Mouse (Mus musculus) ES-CJ7 (cell line): ENCODE data around the gene Slc22a6.

Experiments
- DNase-seq: peaks from one replicate; pipeline ENCODE4 v3.0.0; 2011; ENCODE audit warnings: low read depth, low spot score

Slc22a6 gene

DNA sequence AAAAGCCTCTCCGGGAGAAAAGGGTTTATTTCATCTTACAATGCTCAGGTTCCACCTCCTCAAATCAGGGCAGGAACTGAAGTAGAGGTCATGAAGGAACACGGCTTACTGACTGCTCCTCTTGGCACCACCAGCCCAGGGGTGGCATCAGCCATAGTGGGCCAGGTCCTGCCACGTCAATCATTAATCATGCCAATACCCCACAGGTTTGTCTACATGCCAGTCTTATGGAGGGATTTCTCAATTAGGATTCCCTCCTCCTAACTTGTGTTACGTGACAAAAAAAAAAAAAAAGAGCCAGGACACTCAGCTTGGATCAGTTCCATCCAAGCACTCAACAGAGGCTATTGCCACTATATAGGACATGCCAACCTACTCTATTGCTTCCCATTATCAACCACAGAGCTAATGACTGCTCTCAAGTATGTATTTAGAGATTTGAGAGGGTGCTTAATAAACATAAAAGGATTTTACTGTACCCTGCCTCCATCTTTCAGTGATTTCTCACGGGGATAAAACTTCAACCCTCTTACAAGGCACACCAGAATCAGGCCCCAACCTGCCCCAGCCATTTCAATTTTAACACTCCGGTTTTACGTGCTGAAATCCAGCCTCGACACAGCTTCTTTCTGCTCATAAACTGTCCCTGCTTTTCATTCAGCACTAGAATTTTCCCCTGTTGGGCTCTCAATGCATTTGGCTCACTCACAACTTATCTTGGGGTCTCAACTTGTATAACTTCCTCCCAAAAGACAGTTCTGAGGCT, 6.3 kb upstream of the Slc22a6 start:
- no peak for DNase-seq

DNA sequence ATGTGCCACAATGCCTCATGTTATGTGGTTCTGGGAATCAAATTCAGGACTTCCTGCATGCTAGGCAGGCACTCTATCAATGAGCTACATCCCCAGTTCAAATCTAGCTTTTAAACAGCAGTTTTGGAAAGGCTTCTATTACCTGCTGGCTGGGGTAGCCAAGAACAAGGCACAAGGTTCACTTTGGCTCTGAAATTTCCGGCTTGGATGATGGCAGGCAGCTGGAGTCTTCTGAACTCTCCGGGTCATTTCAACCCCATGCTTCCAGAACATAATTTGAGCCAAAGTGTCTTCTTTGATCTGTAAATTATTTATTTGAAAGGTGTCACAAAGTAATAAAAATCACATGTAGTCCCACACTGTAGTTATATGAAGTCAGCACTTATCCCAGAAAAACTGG, 4.7 kb upstream of the Slc22a6 start:
- no peak for DNase-seq

DNA sequence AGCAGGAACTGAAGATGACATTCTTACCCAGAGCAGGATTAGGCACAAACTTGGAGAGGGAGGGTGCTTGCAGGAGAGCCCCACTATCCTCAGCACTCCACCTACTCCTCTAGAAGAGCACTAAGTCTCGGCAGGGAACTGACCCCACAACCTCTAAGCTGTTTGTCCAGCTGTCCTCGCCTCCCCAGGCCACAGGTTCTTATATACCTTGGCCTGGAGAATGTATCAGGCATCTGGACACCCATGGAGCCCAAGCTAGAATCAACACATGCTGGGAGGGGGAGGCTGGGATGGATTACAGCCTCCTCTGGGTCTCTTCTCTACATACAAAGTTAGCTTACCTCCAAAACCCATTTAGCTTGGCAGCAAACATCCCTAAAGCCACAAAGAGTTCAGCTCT, 3.5 kb upstream of the Slc22a6 start:
- no peak for DNase-seq

GRCm38 (mm10) chr19:8616314-8616713, 1.5 kb upstream of the Slc22a6 start:
- DNase-seq, result no peak

GRCm38 (mm10) chr19:8621098-8621497, 3.3 kb downstream of the Slc22a6 start:
- peak; percentile 12 for DNase-seq

GRCm38 (mm10) chr19:8630249-8630648, 12.4 kb downstream of the Slc22a6 start:
- no peak for DNase-seq

DNA sequence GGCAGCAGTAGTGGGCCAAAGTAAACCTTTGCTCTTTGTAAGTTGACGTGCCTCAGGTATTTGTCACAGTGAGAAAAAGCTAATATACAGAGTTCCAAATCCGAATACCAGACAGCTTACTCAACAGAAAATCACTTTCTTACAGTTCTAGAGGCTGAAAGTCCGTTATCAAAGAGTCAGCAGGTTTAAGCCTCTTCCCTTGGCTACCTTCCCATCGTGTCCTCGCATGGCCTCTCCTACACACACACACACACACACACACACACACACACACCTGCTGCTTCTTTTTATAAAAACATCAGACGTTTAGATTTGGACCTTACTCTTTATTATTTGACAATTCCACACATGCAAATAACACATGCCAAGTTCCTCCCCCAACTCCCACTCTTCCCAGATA, 13.0 kb downstream of the Slc22a6 start:
- no peak for DNase-seq

- DNase-seq, result no peak
Observed at GRCm38 (mm10) chr19:8632029-8632428, 14.2 kb downstream of the Slc22a6 start.

GRCm38 (mm10) chr19:8642086-8642485, 24.2 kb downstream of the Slc22a6 start:
- DNase-seq, result no peak

DNA sequence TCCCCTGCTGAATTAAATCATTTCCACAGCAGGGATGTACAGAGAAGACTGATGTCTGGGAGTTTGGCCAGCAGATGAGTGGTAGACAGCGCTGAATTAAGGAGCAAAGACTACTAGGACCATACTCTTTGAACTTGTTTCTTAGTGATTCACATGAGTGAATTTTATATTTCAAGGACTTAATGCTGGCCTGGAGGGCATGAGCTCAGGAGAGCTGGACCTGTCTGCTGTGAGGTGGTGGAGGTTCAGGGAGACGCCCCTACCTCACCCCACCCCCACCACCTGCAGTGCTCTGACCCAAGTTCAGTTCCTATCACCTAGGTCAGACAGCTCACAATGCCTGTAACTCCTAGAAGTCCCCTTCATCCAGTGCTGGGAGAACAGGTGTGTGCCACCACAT, 28.6 kb downstream of the Slc22a6 start:
- no peak for DNase-seq

DNA sequence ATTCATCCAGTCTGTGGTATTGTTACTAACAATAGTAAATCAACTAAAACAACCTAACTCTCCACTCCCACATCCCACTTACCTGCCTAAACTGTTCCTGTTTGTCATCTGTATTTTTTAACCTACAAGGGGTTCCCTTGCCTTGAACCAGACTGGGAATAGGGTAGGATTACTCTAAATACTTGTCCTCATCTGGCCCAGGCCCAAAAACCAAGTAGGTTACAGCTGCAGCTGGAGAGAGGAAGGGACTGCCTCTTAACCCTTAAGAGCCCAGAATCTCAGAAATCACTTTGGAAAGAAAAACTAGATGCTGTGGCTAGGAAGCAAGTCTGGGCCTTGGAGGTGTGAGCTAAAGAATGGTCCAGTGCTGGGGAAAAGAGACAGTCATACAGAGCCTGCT, 38.0 kb downstream of the Slc22a6 start:
- DNase-seq, result no peak

GRCm38 (mm10) chr19:8656341-8656740, 38.5 kb downstream of the Slc22a6 start:
- DNase-seq, result no peak

DNA sequence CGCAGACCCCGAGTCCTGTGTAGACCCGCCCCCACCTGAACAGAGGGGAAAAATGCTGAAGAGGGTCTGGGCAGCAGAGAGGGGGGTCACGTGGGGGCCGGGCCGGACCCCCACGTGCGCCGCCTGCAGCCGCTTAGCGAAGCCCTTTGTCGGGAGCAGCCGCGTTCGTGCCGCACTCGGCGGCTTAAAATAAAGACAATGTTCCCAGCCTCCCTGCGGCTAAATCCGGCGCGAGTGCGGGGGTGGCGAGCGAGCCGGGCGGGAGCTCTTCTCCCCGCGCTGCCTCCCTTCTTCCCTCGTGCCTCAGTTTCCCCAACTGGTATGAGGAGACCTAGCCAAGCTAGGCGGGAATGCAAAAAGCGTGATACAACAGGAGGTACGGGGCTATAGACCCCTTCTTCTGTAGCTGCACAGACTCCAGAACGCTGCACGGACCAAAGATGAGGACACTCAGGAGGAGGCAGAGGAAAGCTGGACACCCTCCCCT, 44.0 kb downstream of the Slc22a6 start:
- DNase-seq, result no peak

DNA sequence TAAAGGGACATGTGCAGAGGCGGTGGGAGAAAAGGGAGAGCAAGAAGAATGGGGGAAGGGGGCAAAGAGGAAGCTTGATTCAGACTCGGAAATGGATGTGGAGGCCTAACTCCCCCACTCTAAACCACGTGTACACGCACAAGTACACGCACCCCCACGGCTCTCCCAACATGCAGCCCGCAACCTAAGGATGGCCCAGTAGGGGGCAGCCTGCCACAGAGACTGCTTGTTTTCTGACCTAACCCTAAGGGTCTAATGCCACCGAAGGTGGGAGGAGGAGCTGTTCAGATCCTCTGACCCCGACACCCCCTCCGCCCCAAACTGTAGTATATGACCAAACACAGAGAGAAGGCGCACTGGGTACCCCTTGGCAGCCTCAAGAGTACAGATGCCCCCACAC, 44.5 kb downstream of the Slc22a6 start:
- peak; percentile 73 for DNase-seq

- DNase-seq, result no peak
Observed at GRCm38 (mm10) chr19:8663360-8663839, 45.6 kb downstream of the Slc22a6 start, which contains the start of gene Chrm1. Gene Chrm1 (plus strand): TSS chr19:8663789.

DNA sequence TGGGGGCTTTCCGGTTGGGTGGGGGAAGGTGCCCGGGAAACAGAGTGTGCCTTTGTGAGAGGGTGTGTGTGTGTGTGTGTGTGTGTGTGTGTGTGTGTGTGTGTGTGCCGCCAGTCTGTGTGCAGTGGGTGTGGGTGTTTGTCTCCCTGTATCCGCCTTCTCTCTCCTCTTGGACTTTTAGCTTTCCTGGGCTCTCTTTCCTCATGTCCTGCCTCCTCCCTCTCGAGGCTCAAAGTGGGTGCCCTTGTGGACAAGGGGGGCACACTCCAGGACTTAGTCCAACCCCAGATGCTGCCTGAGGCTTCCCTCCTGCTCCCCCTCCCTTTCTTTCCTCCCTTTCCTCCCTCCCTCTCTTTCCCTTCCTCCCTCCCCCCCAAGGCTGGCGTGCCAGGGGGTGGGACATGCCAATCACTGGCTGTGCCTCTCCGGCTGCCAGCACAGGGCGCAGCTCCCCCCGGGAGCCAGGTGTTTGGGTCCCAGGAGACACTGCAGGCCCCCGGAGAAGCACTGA, 46.1 kb downstream of the Slc22a6 start:
- no peak for DNase-seq

DNA sequence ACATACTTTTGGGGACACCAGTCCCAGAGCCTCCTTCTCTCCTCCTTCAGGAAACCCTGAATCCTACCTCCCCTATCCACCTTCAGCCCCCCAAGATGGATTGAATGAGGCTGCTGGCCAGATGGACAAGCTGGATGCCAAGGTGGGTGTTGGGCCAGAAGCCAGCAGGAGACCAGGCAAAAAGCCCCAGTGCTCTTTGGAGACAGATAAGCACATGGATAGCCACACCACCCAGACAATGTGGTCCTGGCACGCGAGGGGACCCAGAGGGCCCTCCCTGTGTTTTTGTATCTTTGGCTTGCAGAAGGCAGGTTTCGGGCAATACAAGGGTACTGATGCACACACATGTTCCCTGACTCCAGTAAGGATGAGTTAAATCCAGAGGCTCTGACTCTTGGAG, 47.0 kb downstream of the Slc22a6 start:
- DNase-seq, result no peak

DNA sequence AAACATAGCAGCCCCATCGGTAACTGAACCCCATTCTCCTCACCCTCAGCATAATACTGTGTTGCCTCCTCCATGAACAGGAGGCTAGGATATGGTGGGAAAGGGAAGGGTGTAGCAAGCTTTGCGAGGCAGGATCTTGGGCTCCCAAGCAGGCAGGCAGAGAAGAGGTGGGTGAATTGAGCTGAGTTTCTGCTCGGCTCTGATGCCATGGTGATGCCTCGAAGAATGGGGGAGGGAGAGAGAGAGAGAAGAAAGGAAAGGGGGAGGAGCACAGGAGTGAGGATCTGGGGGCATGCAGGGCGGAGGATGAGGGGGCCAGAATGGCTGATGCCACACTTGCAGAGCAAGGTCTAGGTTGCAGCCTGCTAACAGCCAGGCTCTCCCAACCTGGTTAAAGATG, 47.9 kb downstream of the Slc22a6 start:
- no peak for DNase-seq

GRCm38 (mm10) chr19:8672859-8673258, 55.0 kb downstream of the Slc22a6 start:
- DNase-seq, result no peak

DNA sequence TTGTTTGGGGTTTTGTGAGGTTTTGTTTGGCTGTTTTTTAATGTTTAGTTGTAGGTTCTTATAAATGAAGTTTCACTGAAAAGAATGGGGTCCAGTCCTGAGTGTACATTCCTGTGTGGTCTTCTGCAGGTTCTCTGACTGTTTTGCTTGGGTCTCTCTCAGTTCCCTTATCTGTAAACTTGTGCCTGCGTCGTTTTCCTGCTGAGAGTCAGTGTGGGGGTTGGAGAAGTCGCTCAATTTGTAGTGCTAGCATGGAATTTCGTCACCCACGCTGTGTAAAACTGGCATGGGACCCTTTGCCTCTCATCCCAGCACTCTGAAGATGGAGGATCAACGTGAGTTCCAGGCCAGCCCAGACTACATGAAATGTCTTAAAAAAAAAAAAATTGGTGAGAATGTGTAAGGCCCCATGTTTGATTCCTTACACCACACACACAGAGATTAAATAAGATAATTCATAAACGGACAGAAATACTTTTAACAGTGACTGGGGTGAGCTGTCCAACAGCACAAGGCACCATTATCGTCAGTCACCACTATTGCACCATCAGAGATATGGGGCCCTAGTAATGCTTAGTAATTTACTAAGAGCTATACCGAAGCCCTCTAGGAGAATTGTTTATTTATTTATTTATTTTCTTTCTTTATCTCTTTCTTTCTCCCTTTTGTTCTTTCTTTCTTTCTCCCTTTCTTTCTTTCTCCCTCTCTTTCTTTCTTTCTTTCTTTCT, 55.7 kb downstream of the Slc22a6 start:
- DNase-seq, result no peak
